Mouse (Mus musculus) ES-Bruce4 (cell line): ENCODE measurements around the gene Cetn3.

Source experiments
- CTCF ChIP-seq: IDR thresholded peaks from one replicate; pipeline ENCODE4 v1.8.1; 2011; ENCODE audit warnings: low read depth, low read length
- POLR2A ChIP-seq: IDR thresholded peaks from one replicate; pipeline ENCODE4 v1.8.1; 2011; ENCODE audit warnings: low read length; ENCODE audit not compliant: insufficient read depth

GRCm38 (mm10) chr13:81824576-81825330 is 41.9 kb downstream of the Cetn3 start:
- TF ChIP-seq CTCF, result no peak
- no peak for TF ChIP-seq POLR2A
